Mouse (Mus musculus): ENCODE measurements around the gene Tmem245.
"Not testable (repeated sequence)": the region's sequence is repeated elsewhere in the genome, so short reads cannot be mapped to it uniquely, and the experiment has no call there.

The Tmem245 gene

GRCm38 (mm10) chr4:56922229-56922628 is 25.0 kb downstream of the Tmem245 start:
- no peak for DNase-seq

- DNase-seq = no peak
Measured at GRCm38 (mm10) chr4:56915732-56916325, 31.4 kb downstream of the Tmem245 start.

GRCm38 (mm10) chr4:56914761-56915160 is 32.5 kb downstream of the Tmem245 start:
- DNase-seq = no peak

- DNase-seq = no peak
Measured at GRCm38 (mm10) chr4:56914338-56914737, 32.9 kb downstream of the Tmem245 start.

- no peak for DNase-seq
Measured at GRCm38 (mm10) chr4:56912382-56913001, 34.7 kb downstream of the Tmem245 start.

GRCm38 (mm10) chr4:56909568-56909967 is 37.7 kb downstream of the Tmem245 start:
- DNase-seq = no peak

- no peak for DNase-seq
Measured at GRCm38 (mm10) chr4:56907671-56908070, 39.6 kb downstream of the Tmem245 start.

- DNase-seq = no peak
Measured at GRCm38 (mm10) chr4:56906926-56907325, 40.3 kb downstream of the Tmem245 start.

GRCm38 (mm10) chr4:56905507-56905906 is 41.7 kb downstream of the Tmem245 start:
- DNase-seq = no peak

GRCm38 (mm10) chr4:56901671-56902070 is 45.6 kb downstream of the Tmem245 start:
- no peak for DNase-seq

GRCm38 (mm10) chr4:56899216-56899615 is 48.0 kb downstream of the Tmem245 start:
- DNase-seq = no peak

- no peak for DNase-seq
Measured at GRCm38 (mm10) chr4:56897511-56897910, 49.7 kb downstream of the Tmem245 start.

- DNase-seq = no peak
Measured at GRCm38 (mm10) chr4:56894196-56894595, 53.0 kb downstream of the Tmem245 start.

GRCm38 (mm10) chr4:56892501-56893115 is 54.6 kb downstream of the Tmem245 start:
- peak; percentile 53 for DNase-seq

- no peak for DNase-seq
Measured at GRCm38 (mm10) chr4:56888483-56888882, 58.8 kb downstream of the Tmem245 start.

GRCm38 (mm10) chr4:56886286-56886979 is 60.8 kb downstream of the Tmem245 start:
- no peak for DNase-seq

GRCm38 (mm10) chr4:56880036-56880703 is 67.1 kb downstream of the Tmem245 start:
- no peak for DNase-seq

- DNase-seq = no peak
Measured at GRCm38 (mm10) chr4:56878971-56879370, 68.3 kb downstream of the Tmem245 start.

- not testable (repeated sequence) for DNase-seq
Measured at GRCm38 (mm10) chr4:56870541-56870940, 76.7 kb downstream of the Tmem245 start.

- no peak for DNase-seq
Measured at GRCm38 (mm10) chr4:56867761-56868160, 79.5 kb downstream of the Tmem245 start.

- DNase-seq = no peak
Measured at GRCm38 (mm10) chr4:56865971-56866370, 81.3 kb downstream of the Tmem245 start.

GRCm38 (mm10) chr4:56865003-56865511 is 82.2 kb downstream of the Tmem245 start, which contains the start of gene Ctnnal1:
Ctnnal1 (minus strand) TSS chr4:56865188.
- peak; percentile 93 for DNase-seq

Measured in layer of hippocampus, adult 9-11 months (tissue).